Mouse (Mus musculus) R1 (cell line): Measurements from ENCODE around the gene Opn3.
A peak's percentile ranks its signal among the peaks of the same experiment; 100 is the strongest.

Source experiments
- DNase-seq: peaks from one replicate; pipeline ENCODE4 v3.0.0-alpha.2; 2018; ENCODE audit warnings: low read depth, low spot score

Opn3 gene

DNA sequence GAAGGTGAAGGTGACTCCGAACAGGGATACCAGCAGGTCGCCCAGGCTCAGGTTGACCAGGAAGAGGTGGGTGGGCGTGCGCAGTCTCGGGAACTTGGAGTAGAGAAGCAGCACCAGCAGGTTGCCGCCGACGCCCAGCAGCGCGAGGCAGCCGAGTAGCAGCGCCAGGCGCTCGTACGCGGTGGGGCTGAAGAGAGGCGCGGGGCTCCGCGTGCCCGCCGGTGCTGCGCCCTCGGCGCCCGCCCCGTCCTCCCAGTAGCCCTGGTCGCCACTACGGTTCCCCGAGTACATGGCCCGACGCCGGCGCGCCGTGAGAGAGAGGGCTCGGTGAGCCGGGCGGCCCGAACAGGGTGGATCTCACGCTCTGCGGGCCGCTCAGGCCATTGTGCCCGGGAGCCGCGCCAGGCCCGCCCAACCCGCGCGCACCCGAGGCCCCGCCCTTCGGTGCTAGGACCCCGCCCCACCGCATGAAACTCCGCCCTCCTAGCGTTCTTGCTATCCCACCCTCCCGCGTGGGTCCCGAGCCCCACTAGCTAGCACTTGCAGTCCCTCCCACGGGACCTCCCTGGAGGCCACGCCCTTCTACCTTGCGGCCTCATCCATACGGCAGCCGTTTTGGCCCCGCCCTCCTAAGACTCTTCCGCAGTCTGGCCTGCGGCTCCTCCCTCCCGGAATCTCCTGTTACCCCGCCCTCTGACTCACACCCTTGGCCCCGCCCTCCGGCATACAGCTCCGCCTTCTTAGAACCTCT lies at the start of gene Opn3, which contains the start of gene Chml:
Gene Opn3, minus strand, starts transcription at position 531 of the 751 bp plus-strand sequence.
Gene Chml, minus strand, starts transcription at position 656 of the 751 bp plus-strand sequence.
- DNase-seq = peak; percentile 98

DNA sequence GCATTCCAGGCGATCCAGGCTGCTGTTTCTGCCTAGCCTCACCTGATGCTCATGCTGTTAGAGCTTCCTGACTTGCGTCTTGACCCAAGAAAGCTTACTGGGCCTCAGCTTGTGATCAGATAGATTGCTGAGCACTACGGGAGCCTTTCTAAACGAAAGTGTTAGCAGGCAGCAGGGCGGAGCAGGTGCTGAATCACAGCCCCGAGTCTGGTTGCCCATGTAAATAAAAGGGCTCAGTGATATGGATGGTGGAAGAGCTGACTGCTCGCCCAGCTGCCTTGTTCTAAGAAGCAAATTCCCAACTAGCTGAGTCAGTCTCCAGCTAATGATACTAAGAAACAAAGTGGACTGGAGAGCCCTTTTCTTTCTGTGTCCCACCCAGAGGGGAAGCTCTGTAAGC lies 33.2 kb upstream of the Opn3 start:
- DNase-seq = no peak

DNA sequence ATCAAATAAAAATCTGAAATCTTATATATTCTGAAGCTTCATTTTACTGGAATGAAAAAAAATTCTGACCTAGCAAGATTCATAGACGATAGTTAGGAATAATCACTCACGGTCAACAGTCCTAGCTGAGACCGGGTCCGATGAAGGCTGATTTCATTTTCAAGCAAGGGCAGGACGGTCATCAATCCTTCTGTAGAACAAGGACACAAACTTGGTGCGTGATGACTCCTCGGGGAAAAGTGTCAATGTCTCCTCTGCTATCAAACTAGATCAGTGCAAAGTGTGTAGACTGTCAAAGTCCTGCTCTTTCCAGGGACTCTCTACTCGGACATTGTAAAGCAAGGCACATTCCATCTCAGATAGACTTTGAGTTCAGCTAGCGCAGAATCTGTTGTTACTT lies 24.3 kb upstream of the Opn3 start:
- DNase-seq = no peak

DNA sequence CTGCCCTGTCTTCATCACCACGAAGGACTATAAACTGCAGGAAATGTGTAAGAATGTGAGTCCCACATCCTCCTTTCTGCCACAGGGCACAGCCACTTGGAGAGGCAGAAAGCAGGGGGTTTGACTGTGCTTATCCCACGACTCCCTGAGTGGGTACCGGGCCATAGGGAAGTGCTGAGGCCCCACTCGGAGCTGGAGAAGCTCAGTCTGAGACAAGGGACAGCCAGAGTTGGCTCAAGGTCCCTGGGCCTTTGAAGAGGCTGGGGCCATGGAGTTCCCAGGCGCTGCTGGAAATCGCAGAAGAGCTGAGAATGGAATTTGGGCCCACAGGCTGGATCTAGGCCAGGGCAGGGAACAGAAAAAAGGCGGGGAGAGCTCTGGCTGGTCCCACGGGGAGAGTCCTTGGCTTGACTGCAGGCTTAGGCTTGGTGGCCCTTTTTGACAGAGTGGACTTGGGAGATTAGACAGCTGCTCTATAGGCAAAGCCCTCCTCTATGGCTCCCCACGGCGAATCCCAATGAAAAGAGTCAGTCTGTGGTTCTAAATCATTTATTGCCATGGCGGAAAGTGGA lies 19.8 kb upstream of the Opn3 start:
- peak; percentile 33 for DNase-seq

DNA sequence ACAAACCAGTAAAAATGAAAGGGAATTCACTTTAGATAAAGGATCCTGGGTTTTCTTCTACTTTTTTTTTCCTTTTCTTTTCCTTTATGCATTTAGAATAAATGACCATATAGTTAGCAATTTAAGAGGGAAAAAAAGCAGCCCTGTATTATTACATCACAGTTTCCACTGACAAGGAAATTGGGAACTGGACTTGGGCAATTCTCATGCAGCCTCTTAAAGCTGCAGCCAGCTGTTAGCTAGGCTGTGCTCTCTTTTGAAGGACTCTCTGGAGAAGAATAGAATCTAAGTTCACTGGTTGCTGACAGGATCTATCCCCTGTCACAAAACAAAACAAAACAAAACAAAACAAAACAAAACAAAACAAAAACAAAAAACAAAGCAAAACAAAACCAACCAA lies 15.4 kb upstream of the Opn3 start:
- no peak for DNase-seq

DNA sequence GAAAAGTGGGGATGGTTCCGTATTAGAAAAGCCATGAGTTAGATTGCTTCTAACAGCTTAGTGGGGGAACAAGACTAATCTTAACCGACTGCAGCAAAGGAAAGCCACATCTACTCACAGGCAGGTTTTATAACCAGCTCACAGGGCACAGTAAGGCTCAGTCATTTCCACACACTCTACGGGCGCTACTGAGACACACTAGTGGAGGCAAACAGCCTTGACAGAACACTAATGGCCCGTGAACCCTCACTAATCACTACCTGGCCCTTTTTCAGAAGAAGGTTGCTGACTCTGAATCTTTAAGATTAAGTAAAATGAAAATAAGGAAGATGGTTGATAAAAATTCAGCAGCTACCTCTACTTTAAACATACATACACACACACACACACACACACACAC lies 15.0 kb upstream of the Opn3 start:
- no peak for DNase-seq

DNA sequence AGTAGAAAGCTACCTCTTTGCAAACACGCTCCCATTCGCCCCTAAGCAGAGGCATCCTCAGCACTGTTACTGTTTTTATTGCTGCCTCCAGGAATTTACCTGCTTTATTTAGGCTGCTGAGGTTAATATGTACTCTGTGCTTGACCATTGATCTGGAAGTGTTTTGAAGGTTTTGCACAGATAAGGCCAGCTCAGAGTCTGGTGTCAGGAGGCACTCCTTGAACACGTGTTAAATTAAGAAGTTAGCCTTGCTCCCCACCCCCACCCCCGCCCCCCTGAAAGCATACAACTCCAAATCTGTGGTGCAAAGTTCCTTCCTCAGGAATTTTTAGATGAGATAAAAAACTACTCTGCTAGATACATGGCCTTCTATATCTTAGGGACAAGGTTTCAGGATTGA lies 8.6 kb upstream of the Opn3 start:
- no peak for DNase-seq

DNA sequence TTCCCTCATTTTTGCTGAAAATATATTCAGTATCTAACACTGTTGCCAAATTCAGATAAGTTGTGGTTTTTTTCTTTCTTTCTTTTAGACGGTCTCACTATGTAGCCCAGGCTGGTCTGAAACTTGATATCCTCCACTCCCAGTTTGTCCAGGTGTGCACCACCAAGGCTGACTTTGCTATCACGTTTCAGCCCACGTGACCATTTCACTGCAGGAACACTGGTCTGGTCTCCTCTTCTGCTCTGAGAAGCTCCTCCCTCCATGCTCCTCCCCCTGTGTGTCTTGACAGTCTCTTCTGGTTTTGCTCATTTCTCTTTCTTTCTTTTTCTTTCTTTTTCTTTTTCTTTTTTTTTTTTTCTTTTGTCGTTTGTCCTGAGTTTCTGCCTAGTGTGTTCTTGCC lies 7.2 kb upstream of the Opn3 start:
- peak; percentile 75 for DNase-seq

DNA sequence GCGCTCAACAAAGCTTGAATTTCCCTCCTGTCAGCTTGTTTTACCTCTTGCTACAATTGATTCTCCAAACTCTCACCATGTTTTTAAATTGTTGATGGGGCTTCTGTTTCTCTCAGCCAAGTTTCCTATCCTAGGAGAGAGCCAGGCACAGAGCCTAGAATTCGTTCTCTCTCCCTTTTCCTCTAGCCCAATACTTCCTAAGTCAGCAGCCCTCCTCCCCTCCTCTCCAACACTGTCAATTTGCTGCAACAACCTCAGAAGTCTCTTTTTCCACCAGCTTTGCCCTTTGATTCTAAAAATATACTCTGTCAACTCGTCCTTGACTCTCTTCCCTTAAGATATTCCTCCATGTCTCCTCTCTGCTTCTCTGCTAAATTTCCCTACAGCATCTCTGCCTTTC lies 6.8 kb upstream of the Opn3 start:
- DNase-seq = no peak

DNA sequence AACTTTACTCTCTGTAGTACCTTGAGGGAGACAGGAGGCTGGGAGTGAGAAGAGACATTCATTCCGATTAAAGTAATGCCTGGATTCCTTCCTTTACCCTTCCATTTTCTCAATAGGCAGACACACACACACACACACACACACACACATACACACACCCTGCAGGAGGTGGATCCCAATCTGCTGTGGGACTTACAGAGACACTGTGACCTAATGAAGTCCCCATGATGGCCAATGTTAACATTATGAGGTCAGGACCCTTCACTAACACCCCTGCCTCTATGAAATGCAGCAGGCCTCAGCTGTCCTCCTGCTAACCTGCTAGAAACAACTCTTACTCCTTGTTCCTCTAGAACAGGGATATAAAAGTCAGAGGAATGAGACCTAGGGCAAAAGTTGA lies 5.7 kb upstream of the Opn3 start, which contains the start of gene Wdr64:
Gene Wdr64, plus strand, starts transcription at position 301 of the 400 bp plus-strand sequence.
- DNase-seq = no peak

DNA sequence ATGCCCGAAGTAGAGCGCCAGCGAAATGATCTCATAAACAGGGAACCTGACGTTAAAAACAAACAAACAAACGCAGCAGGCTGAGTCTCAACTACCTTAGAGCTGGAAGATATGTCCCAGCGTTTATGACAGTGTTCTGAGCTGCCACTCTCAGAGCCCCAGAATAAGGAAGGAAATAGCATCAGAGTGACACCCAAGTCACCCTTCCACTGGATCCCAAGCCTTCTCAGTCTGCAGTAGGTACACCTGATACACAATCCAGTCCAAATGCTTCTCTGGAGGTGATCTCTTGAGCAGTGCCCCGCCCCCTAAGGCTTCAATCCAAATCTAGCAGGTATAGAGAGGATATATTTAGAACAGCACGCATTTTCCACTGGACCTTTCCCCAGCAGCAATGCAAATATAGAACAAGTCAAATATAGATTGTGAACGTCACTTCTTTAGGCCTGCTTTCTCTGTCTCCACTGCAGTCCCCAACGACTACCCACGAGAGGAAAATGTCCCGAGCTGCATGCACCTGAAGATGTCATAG lies 919 bp upstream of the Opn3 start:
- peak; percentile 9 for DNase-seq

DNA sequence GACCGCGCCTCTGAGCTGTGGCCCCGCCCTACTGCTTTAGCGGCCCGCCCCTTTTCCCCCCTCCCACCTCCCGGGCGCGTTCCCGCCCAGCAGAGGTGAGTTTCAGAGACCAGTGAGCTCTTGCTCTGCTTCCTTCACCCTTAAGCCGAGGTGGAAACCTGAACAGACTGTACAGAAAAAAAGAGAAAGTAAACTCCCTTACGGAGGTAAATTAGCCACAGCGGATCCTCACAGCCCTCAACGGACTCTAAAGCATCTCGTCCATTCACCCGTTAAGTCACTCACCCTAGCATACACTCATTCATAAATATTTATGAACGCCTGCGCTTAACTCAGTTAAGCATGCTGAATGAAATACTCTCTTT lies 403 bp upstream of the Opn3 start:
- DNase-seq = no peak

DNA sequence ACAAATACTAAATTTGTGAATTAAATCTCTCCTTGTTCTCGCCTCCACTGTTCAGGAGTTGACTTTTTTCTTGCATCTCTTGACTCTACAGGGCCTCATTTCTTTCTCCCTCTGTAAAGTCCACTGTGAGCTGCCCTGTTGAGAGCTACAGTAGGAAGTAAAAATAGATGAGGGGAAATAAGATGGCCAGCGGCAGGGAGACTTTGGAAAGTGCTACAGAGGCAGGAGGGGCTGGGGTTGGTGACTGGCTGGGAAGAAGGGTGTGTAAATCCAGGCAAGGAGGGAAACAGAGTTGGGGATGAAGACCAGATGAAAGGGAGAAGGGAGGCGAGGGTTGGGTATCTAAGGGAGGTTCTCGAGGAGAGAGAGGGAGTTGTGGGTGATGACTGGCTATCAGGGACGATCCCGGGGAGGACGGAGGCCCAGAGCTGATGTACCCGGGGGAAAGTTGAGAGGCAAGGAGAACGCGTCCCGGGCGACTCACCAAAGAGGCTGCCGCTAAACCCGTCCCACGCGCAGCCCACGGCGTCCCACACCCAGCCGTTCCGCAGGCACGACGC lies 810 bp downstream of the Opn3 start:
- DNase-seq = no peak

DNA sequence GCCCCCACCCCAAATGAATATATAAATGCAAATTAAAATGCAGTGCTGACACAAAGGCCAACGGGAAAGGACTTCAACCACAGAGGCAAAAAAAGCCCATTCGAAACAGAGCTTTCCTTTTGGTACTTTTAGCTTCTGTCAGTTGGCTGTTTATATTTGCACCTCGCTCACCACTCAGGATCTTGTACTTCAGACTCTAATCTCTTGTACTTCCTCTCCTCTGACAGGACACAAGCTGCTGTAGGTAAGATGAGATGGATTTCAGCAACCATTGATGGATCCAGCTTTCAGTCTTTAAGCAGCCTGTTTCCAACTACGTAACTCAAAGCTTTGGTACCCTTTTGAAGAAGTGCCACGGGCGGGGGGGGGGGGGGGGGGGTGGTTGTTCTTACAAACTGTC lies 11.6 kb downstream of the Opn3 start:
- no peak for DNase-seq

DNA sequence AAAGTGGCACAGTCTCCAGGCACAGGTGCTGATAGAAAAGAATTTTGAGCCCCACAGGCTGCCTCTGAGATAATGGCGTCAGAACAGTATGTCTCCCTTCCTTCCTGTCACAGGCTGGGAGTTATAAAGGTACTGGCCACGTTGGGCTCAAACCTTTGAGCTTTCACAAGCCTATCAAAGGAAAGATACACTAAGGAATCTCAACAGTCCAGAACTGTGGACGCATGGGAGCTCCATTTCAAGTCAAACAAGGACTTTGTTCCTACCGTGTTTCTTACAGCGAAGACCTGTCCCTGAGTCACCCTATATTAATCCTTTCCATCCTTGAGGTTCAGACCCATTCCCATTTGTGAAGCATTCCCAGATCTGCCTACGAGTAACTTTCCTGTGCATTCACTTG lies 15.1 kb downstream of the Opn3 start:
- no peak for DNase-seq

DNA sequence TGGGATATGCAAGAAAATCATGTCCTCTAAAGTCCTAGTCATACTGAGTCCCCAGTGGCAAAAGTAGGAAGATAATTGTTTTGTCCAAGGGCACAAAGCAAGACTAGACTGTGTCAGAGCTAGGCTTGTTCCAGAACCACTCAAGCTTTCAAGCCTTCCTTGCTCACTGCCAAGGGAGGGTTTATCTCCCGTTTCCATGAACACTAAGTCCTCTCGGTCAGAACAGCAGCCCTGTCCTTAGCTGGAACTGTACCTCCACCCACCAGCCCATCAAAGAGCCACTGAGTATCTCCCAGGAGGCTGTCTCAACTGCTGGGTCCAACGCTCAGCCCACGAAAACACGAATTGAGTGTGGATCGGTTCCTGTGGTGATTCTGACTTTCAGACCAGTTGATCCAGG lies 17.5 kb downstream of the Opn3 start:
- DNase-seq = no peak

DNA sequence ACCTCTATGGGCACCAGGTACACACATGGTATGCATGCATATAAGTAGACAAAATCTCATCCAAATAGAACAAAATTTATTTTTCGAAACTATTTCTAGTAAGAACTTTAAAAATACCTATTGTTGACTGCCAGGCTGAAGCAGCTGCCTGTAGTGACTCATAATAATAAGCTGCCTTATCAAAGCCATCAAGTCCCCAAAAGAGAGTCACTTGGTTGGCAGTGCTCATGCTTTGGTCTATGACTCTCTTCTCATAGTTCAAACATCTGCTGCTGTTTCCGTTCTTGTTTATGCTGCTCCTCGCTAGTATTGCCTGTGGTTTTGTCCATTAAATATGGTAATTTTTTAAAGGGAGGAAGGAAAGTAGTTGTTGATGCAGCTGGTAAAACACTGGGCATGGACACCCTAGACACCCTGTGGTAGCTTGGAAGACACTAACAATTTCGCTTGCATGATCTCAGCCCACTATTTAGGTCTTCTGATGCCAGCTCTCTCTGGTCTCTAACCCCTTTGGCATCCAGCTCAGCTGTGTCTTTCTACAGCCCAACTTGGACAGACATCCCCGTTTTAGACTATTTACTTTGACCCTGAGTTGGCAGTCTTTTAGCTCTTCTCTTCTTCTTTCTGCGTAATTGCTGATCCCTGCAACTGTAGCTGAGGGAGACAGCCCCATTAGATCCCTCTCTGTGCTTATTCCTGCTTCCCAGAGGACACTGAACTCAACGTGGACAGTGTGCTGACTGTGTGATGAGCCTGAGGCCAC lies 18.8 kb downstream of the Opn3 start:
- no peak for DNase-seq

DNA sequence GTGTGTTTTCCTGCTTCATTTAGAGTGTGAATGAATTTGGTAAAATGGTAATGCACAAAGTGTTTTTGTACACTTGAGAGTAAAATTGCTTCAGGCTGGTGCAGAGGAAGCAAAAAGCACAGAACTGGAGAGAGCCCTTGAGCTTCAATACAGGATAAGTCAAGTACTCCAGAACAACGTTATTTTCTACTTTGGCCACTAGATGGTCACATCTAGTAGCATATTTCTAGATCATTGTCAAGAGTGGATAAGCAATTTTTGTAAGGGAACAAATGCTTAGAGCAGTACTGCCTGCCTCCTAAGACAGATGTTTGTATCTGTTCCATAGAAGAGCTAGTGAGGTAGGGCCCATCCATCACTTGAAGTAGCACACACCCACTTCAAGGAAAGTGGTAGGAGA lies 20.9 kb downstream of the Opn3 start:
- DNase-seq = no peak

DNA sequence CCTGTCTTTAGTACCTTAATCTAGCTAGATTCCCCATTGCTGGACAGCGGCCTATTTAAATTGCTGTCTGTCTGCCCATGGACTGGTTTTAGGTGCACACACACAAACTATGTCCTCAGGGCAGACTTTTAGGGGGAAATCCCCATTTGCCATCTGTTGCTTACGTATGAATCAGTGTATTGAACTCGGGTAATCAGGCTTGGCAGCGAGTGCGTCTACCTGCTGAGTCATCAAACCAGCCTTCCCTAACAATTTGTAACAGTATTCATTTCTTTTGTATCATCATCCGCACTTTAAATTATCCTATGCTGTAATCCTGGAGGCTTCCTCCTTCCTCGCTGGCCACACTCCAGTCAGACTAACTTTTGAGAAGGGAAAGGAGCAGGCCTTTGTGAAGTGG lies 22.5 kb downstream of the Opn3 start:
- peak; percentile 17 for DNase-seq

DNA sequence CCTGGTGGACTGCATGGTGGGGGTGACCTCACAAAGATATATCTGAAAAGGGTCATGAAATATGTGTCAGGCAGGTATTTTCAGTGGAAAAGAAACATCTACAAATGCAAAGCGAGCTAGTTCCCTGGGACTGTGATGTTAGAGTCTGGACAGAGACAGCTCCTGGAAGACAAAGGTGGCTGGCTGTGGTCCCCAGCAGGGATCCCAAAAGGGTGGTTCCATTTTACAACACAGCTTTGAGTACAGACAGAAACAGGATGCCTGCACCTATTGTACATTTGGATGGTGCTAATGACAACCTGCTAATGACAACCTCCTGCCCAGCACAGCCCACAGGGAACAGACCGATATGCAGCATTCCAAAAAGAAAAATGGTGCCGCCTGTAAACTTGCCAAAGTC lies 23.1 kb downstream of the Opn3 start:
- peak; percentile 52 for DNase-seq

DNA sequence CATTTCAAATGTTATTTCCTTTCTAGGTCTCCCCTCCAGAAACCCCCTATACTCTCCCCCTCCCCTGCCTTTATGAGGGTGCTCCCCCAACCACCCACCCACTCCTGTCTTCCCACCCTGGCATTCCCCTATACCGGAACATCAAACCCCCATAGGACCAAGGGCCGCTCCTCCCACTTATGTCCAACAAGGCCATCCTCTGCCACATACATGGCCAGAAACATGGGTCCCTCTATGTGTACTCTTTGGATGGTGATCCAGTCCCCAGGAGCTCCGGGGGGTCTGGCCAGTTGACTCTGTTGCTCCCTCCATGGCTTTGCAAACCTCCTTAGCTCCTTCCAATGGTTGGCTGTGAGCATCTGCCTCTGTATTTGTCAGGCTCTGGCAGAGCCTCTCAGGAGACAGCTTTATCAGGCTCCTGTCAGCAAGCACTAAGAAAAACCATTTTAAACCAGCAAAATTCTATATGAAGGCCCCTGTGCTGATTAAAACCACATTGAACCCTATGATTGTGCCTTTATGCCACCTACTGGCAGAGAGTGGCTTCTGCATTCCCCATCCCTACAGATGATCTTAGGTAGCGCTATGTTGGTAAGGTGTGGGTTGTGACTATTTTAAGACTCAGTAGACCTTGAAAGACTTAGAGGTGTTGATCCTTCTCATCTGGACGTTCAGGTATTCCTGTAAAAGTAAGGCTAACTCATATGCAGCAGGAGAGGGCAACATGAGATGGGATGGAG lies 23.7 kb downstream of the Opn3 start:
- peak; percentile 44 for DNase-seq

DNA sequence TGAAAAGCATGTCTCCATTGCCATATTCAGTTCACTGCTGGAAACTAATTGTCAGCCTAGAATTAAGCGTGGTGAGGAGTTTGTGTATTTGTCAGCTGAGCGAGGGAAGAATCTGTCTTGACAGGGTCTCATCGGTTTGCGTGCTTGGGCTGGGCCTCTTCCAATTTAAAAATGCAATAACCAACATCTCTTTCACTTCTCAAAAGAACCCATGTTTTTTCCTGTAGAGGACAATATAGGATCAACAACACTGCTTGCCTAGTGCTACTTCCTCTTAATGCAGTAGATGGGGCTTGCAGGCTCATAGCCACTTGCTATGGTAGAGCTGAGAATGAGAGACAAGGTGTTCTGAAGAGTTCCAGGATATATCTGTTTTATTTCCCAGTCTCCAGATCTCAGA lies 32.7 kb downstream of the Opn3 start:
- DNase-seq = no peak
